Mouse (Mus musculus) C3H10T1/2 (cell line): ENCODE results near the gene Olfr104-ps. TPM values are rescaled to one million over a fixed set of nuclear protein-coding genes. Genes with fewer than 3 reads are reported as not detected.

Experiments used
- polyA plus RNA-seq, 2 experiments: library from polyadenylated mRNA; unstranded; fragments of >200 nt; fragmentation: generic; extraction: Trizol; gene quantifications; one replicate each; pipeline ENCODE4 v1.2.1; 2012; ENCODE audit warnings: missing spikeins in 2 of 2

The Olfr104-ps gene
- polyA plus RNA-seq = not detected

GRCm38 (mm10) chr17:37359282-37359681 lies at the start of gene Olfr104-ps:
Gene Olfr104-ps, plus strand, starts transcription at chr17:37359582.

GRCm38 (mm10) chr17:37316954-37317353 lies 42.4 kb upstream of the Olfr104-ps start, which contains the start of gene Olfr102:
Gene Olfr102, minus strand, starts transcription at chr17:37317054.

GRCm38 (mm10) chr17:37339598-37339997 lies 19.8 kb upstream of the Olfr104-ps start, which contains the start of gene Olfr103:
Gene Olfr103, minus strand, starts transcription at chr17:37339698.

GRCm38 (mm10) chr17:37378733-37379132 lies 19.4 kb downstream of the Olfr104-ps start, which contains the start of gene Olfr105-ps:
Gene Olfr105-ps, plus strand, starts transcription at chr17:37379033.

GRCm38 (mm10) chr17:37390093-37390492 lies 30.7 kb downstream of the Olfr104-ps start, which contains the start of gene Olfr106-ps:
Gene Olfr106-ps, plus strand, starts transcription at chr17:37390393.

GRCm38 (mm10) chr17:37398926-37399325 lies 39.5 kb downstream of the Olfr104-ps start, which contains the start of gene Olfr107:
Gene Olfr107, plus strand, starts transcription at chr17:37399226.

Other genes starting within 250 kb of the Olfr104-ps start
- not detected for gene Olfr92, start 239.5 kb upstream of the Olfr104-ps start, polyA plus RNA-seq
- not detected for gene Olfr93, start 198.1 kb upstream of the Olfr104-ps start, polyA plus RNA-seq
- under 1 TPM in 1 of 2 experiments, not detected in 1; 0.34 TPM for gene Ubd, start 165.7 kb upstream of the Olfr104-ps start, polyA plus RNA-seq
- gene Olfr94, start 158.6 kb upstream of the Olfr104-ps start, polyA plus RNA-seq = not detected
- gene Olfr95, start 146.5 kb upstream of the Olfr104-ps start, polyA plus RNA-seq = not detected
- not detected for gene Olfr96, start 139.4 kb upstream of the Olfr104-ps start, polyA plus RNA-seq
- gene Olfr97, start 122.3 kb upstream of the Olfr104-ps start, polyA plus RNA-seq = not detected
- gene Olfr98, start 95.8 kb upstream of the Olfr104-ps start, polyA plus RNA-seq = not detected
- 1 to 10 TPM in 1 of 2 experiments, under 1 TPM in 1; 0.35 to 4.0 TPM for gene H2-M3, start 89.4 kb upstream of the Olfr104-ps start, polyA plus RNA-seq
- gene Olfr99, start 76.1 kb upstream of the Olfr104-ps start, polyA plus RNA-seq = not detected
- not detected for gene Olfr101, start 55.3 kb upstream of the Olfr104-ps start, polyA plus RNA-seq
- gene Olfr102, start 42.5 kb upstream of the Olfr104-ps start, polyA plus RNA-seq = not detected
- not detected for gene Olfr103, start 19.9 kb upstream of the Olfr104-ps start, polyA plus RNA-seq
- gene Olfr105-ps, start 19.5 kb downstream of the Olfr104-ps start, polyA plus RNA-seq = not detected
- not detected for gene Olfr106-ps, start 30.8 kb downstream of the Olfr104-ps start, polyA plus RNA-seq
- gene Olfr107, start 39.6 kb downstream of the Olfr104-ps start, polyA plus RNA-seq = not detected
- not detected for gene Olfr108, start 85.9 kb downstream of the Olfr104-ps start, polyA plus RNA-seq
- not detected for gene Olfr109, start 99.3 kb downstream of the Olfr104-ps start, polyA plus RNA-seq
- not detected for gene H2-M2, start 124.0 kb downstream of the Olfr104-ps start, polyA plus RNA-seq
- gene Olfr110, start 132.9 kb downstream of the Olfr104-ps start, polyA plus RNA-seq = not detected
- not detected for gene Olfr111, start 148.4 kb downstream of the Olfr104-ps start, polyA plus RNA-seq
- gene Olfr112, start 209.9 kb downstream of the Olfr104-ps start, polyA plus RNA-seq = not detected
- not detected for gene Olfr113, start 218.1 kb downstream of the Olfr104-ps start, polyA plus RNA-seq
- gene Olfr114, start 233.2 kb downstream of the Olfr104-ps start, polyA plus RNA-seq = not detected